Mouse (Mus musculus) fibroblast of lung, adult 2 months (primary cell): Measurements from ENCODE around the gene Zkscan8.
"Not testable (repeated sequence)": the region's sequence is repeated elsewhere in the genome, so short reads cannot be mapped to it uniquely, and the experiment has no call there.

Experiments used
- DNase-seq: peaks from one replicate; pipeline ENCODE4 v3.0.0-alpha.2; 2011; ENCODE audit warnings: low read depth

The Zkscan8 gene

DNA sequence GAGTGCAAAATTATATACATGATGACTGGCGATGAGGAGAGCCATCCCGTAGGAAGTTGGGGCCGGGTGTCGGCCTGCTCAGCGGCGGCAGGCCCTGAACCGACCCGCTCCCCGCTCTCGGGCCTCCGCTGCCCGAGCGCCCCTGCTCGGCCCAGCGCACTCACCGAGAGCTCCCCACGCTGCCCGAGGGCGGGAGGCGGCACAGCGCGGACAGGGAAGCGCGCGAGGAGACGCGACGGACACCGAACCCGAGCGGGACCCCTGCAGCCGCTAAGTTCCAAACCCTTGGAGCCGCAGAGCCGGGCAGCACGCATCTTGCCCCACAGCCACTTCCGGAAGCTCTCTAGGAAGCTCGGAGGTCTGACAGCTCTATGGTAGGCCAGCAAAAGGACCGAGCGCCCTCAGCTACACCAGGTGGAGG, at the start of gene Zkscan8:
Gene Zkscan8, minus strand, starts transcription at position 340 of the 421 bp plus-strand sequence.
- DNase-seq = peak; percentile 61

GRCm38 (mm10) chr13:21559793-21560192, 28.9 kb upstream of the Zkscan8 start, which contains the start of gene Olfr1535:
TSS of gene Olfr1535 (minus strand) at chr13:21559893.
- DNase-seq = no peak

- no peak for DNase-seq
These were observed 19.6 kb upstream of the Zkscan8 start for GRCm38 (mm10) chr13:21550416-21551110.

DNA sequence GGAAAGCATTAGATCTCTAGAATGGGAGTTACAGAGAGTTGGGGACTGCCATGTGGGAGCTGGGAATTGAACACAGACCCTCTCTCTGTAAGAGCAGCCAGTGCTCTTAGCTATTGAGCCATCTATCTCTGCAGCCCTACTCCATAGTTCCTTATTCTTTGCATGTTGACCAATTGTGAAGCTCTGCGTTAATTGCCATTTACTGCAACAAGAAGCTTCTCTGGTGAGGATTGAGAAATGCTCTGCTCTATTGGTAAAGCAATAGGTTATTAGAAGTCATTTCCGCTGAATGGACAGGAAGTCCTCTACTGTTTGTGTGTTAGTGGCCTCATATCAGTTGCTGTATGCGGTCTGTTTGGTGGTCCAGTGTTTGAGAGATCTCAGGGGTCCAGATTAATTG, 18.6 kb upstream of the Zkscan8 start:
- DNase-seq = no peak

- no peak for DNase-seq
These were observed 11.8 kb upstream of the Zkscan8 start, which contains the start of gene Olfr1366 for GRCm38 (mm10) chr13:21542708-21543107. TSS of gene Olfr1366 (minus strand) at chr13:21542808.

DNA sequence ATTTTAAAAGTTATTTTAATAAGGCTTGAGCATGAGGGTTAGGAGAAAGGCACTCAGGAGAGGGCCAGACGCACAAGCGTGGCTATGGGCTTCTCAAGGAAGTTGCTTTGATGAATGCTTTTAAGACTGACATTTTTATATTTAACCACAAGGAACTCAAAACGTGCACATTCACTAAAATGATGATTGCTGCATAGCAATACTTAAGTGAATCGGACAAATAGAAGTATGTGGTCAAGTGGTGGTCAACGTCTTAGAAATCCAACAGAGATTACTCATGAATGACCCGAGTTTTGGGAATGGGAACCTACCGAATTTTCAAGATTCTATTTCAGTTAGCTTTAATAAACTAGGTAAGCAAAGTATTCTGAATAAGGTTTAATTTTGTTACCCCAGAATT, 784 bp downstream of the Zkscan8 start:
- no peak for DNase-seq

GRCm38 (mm10) chr13:21506221-21506649, 24.7 kb downstream of the Zkscan8 start:
- peak; percentile 73 for DNase-seq

DNA sequence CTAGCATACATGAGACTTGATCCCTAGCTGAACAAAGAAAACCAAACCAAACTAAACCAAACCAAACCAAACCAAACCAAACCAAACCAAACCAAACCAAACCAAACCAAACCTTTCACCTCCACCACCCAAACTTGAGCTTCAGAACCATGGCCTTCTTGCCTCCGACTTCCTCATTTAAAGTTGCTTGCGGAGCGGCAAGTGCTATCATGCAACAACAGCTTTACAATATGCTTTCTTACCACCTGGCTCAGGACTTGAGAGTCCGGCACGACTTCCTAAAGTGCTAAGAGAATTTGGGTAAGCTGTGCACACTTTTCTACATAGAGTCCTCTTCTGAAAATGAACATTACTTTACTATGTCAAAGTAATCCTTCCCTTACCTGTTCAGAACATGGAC, 28.6 kb downstream of the Zkscan8 start:
- DNase-seq = no peak

- not testable (repeated sequence) for DNase-seq
These were observed 29.7 kb downstream of the Zkscan8 start, which contains the start of gene Gm11273 for GRCm38 (mm10) chr13:21501182-21501581. TSS of gene Gm11273 (minus strand) at chr13:21501418.

DNA sequence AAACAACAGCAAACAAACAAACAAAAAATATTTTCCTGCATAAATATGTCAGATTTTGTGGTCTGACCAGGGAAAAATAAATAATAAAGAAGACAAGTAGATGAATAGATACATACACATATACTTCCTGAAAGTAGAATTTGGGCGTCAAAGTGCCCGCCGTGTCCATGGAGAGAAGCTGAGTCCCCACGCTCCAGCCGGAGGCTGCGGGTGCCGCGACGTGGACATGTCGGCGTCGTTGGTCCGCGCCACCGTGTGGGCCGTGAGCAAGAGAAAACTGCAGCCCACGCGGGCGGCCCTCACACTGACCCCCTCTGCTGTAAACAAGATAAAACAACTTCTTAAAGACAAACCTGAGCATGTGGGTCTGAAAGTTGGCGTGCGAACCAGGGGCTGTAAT, 35.8 kb downstream of the Zkscan8 start, which contains the start of gene AK157302:
Gene AK157302, plus strand, starts transcription at position 144 of the 400 bp plus-strand sequence.
- DNase-seq = no peak

DNA sequence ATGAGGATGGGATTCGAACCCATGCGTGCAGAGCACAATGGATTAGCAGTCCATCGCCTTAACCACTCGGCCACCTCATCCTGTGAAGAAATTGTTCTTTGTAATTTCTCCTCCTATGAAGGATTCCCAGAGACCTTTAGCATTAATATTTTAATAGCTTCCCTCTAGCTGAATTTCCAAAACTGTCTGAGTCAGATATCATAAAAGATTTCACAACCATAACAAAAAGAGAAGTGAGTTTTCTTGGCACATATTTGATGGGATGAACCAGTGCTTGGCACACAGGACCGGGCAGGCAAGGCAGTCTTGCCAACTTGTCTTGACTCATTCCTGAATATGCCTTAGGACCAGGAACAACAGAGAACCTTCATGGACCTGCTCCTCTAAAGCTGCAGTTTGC, 38.1 kb downstream of the Zkscan8 start:
- DNase-seq = peak; percentile 8

- DNase-seq = no peak
These were observed 44.0 kb downstream of the Zkscan8 start for GRCm38 (mm10) chr13:21486881-21487280.

DNA sequence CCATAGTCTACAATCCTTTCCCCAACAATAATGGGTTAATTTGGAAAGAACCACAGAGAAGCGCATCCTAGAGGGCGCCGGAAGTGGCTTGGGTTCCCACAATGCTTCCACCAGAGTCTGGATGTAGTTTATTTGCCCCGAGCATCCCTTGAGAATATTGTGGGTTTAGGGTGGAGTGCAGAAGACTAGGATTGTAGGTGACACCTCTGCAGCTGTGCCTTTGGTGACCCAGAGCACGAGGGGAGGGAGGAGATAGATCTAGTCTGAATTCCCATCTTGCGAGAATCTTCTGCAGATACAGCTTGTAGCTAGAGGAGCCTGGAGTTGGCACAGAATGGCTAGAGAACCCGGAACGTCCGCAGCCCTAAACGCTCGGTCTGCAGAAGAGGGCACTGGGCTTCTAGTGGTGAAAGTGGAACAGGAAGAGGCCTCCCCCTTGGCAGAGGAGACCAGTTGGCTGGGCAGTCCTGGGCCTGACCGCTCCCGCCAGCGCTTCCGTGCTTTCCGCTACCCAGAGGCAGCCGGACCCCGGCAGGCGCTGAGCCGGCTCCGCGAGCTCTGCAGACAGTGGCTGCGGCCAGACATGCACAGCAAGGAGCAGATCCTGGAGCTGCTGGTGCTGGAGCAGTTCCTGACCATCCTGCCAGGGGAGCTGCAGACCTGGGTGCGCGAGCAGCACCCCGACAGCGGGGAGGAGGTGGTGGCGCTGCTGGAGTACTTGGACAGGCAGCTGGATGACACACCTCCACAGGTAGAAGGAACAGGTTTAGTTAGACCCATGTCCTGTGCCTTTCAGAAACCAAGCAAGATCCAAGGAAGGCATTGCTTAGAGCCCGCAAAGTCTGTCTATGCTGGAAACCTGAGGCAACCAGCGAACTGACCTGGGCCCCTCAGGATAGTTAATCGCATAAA, 51.9 kb downstream of the Zkscan8 start, which contains the start of the genes Zkscan4 and Gm10065:
Gene Zkscan4, plus strand, starts transcription at position 149 of the 912 bp plus-strand sequence.
Gene Gm10065, minus strand, starts transcription at position 683 of the 912 bp plus-strand sequence.
- DNase-seq = peak; percentile 30

- DNase-seq = no peak
These were observed 58.5 kb downstream of the Zkscan8 start for GRCm38 (mm10) chr13:21472427-21472826.

DNA sequence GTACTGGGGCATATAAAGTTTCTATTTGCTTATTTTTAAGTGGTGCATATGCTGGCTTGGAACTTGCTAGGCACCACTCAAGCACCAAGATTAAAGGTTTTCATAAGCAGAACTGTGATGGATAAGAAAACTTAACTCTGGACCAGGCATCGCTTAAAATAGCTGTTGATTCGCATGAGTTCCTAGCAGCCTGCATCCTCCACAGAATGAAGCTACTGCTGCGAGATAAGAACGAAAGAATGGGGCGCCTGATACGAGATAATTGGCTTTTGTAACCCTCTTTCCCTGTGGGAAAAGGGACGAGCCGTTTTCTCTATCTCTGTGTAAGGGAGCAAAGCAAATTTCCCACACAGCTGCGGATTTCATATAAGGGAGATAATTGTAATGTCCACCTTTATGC, 61.8 kb downstream of the Zkscan8 start:
- no peak for DNase-seq

DNA sequence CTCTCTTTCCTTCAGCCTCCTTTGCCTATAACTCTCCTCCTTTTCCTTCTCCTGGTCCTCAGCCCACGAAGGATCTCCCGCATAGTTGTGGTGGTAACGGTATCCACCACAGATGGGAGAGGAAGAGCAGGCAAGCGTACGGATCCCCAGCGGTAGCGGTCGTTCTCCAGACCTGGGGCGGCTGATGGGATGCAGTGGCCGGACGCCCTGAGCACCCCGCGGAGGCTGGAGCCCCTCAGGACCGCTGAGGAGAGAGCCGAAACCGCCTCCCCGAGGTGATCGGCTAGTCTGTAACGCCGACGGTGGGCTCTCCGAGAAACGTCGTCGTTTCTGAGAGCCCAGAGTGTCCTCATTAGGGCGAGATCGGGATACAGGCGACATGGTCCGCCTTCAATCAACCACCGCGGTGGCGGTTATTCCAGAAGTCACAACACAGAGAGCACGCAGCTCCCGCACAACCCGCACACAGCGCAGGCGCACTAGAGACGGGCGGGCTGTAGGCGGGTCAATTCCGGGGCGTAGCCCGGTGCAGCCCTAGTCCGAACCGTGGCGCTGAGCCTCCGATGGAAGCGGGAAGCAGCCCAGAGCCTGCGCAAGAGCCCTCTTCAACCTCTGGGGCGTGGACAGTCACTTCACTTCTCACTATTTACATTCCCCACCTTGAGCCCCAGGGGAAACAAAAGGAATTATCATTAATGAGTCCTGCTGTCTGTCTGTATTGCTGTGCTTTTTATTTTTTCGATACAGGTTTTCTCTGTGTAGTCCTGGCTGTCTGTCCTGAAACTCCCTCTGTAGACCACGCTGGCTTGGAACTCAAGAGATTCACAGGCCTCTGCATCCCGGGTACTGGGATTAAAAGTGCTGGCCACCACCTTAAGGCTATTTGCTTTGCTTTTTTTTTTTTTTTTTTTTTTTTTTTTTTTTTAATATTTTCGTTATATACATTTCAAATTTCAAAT, 62.6 kb downstream of the Zkscan8 start, which contains the start of gene Nkapl:
Gene Nkapl, minus strand, starts transcription at position 449 of the 959 bp plus-strand sequence.
- DNase-seq = peak; percentile 55

DNA sequence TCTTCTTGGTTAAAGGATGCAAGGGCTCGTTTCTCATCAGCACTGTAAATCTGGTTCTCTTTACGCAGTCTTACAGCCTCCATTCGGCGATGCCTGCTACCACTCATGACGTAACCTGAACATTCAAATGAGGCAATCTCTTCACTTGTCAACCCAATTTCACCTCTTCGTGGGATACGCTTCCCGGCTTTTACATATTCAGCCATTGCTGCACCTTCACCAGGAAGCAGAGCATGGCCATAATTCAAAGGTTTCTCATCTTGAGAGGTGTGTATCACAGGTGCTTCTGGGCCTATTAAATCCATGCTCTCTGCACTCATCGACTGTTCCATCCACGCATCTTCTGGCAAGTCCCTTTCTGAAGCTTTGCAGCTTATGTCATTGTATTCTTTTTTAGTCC, 63.6 kb downstream of the Zkscan8 start:
- DNase-seq = no peak
